Mouse (Mus musculus) myocyte (in vitro differentiated cells): ENCODE measurements around the gene Vps13d.

Source experiments
- MAX ChIP-seq: IDR thresholded peaks from one replicate; pipeline ENCODE4 v1.6.1; 2011; ENCODE audit warnings: low read depth, mild to moderate bottlenecking, control low read depth
- POLR2A ChIP-seq: IDR thresholded peaks from one replicate; pipeline ENCODE4 v1.6.1; 2011; ENCODE audit warnings: low read depth, mild to moderate bottlenecking, control low read depth, moderate library complexity; ENCODE audit not compliant: insufficient read length

DNA sequence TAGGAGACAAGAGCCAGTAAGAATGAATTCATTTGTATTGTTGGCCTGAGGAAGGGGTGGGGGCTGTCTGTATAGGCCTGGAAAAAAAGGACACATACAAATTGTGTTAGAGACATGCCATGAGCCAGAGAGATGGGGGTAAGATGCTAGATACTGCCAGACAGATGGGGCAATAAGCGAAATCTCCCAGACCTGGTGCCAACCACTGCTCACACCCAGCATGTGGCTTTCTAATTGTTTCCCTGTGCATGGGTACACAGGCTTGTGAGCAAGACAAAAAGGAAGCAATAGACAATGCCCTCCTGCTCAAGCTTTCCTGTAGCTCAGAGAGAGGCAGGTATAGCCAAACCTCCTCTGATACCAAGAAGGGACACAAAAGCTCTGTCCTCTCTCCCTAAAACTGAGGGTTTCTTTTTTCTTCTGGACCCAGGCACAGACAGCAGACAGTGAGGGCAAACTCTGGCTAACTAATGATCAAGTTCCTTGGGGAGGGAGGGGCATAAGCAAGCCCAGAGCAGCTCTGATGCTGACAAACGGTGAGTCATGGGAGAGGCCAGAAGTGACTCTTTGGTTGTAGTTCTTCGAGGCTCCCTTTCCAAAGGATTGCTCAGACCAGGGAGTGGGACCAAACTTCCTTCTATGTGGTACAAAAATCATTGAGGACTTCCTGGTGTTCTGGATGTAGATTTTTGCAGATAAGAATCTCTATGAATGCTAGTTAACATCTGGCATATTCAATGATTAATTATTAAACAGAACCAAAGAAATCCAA lies 196.7 kb downstream of the Vps13d start:
- TF ChIP-seq MAX, result no peak
- TF ChIP-seq POLR2A, result no peak
